Mouse (Mus musculus): Measurements from ENCODE around the gene Hecw2.

The Hecw2 gene

GRCm38 (mm10) chr1:53781311-53781710, 413.7 kb downstream of the Hecw2 start:
- DNase-seq (ENCODE audit: low spot score) = no peak

GRCm38 (mm10) chr1:53776176-53776905, 418.6 kb downstream of the Hecw2 start:
- no peak for DNase-seq (ENCODE audit: low spot score)

- no peak for DNase-seq (ENCODE audit: low spot score)
Measured at GRCm38 (mm10) chr1:53775545-53775944, 419.4 kb downstream of the Hecw2 start.

GRCm38 (mm10) chr1:53775036-53775435, 419.9 kb downstream of the Hecw2 start:
- DNase-seq (ENCODE audit: low spot score) = no peak

- DNase-seq (ENCODE audit: low spot score) = no peak
Measured at GRCm38 (mm10) chr1:53774571-53774970, 420.4 kb downstream of the Hecw2 start.

GRCm38 (mm10) chr1:53773994-53774393, 421.0 kb downstream of the Hecw2 start:
- peak; percentile 61 for DNase-seq (ENCODE audit: low spot score)

GRCm38 (mm10) chr1:53772967-53773366, 422.0 kb downstream of the Hecw2 start:
- no peak for DNase-seq (ENCODE audit: low spot score)

GRCm38 (mm10) chr1:53771476-53771875, 423.5 kb downstream of the Hecw2 start:
- DNase-seq (ENCODE audit: low spot score) = no peak

- DNase-seq (ENCODE audit: low spot score) = no peak
Measured at GRCm38 (mm10) chr1:53766112-53766511, 428.9 kb downstream of the Hecw2 start.

- DNase-seq (ENCODE audit: low spot score) = no peak
Measured at GRCm38 (mm10) chr1:53757316-53757715, 437.7 kb downstream of the Hecw2 start.
